In genomic region chr11:95988533-95988932, GRCm38 (mm10) we compare ENCODE assay signal across 9 mouse cellular contexts. TPM values are rescaled to one million over a fixed set of nuclear protein-coding genes. Genes with fewer than 3 reads are reported as not detected.
DNase-seq lines count a peak whose midpoint lies in the region; ATAC-seq and TF ChIP-seq lines count a peak whose summit lies in the region.
"Had no signal": no experiment of that assay in that cellular context is flagged by ENCODE, and none has a peak within 500 bp of the region (broad histone marks: within the 10 kb centered on the region; RNA-seq: fewer than 3 reads in every experiment).

No protein-coding gene starts in this region.

- no peak overlapping the region for H3K9ac ChIP-seq in ES-E14 (ENCODE audit: insufficient read depth, low read depth, low read length, poor library complexity, severe bottlenecking)
- H3K9ac ChIP-seq in intestine, embryonic 15.5 days, result no peak overlapping the region
- H3K9ac ChIP-seq in liver, embryonic 12.5 days, result peak overlapping the region; percentile 32; the same call in 1 of the 2 replicates

- peaks cover 18% of the 10 kb centered on the region for H3K36me3 ChIP-seq in ES-E14 (ENCODE audit: control insufficient read depth, insufficient read depth, low read length, poor library complexity, severe bottlenecking)
- no peaks in the 10 kb centered on the region for H3K36me3 ChIP-seq in intestine, embryonic 15.5 days
- H3K36me3 ChIP-seq in liver, embryonic 12.5 days, result peaks cover 25% of the 10 kb centered on the region

- H3K27me3 ChIP-seq in intestine, embryonic 15.5 days (replicated peaks), result no peaks in the 10 kb centered on the region
- H3K27me3 ChIP-seq in liver, embryonic 12.5 days (replicated peaks), result no peaks in the 10 kb centered on the region

- no peak overlapping the region for H3K4me3 ChIP-seq in ES-E14 (ENCODE audit: insufficient read depth in 1 of 2, low read depth in 1 of 2, low read length in 2 of 2, poor library complexity in 1 of 2, severe bottlenecking in 1 of 2)
- H3K4me3 ChIP-seq in intestine, embryonic 15.5 days (replicated peaks), result no peak overlapping the region
- H3K4me3 ChIP-seq in liver, embryonic 12.5 days, result no peak overlapping the region

- peaks cover 19 to 30% of the 10 kb centered on the region in 2 experiments for H3K4me1 ChIP-seq in ES-E14 (ENCODE audit: control insufficient read depth in 2 of 2, insufficient read depth in 2 of 2, low read length in 2 of 2, poor library complexity in 1 of 2)
- peaks cover 54% of the 10 kb centered on the region for H3K4me1 ChIP-seq in intestine, embryonic 15.5 days (replicated peaks)
- peaks cover 79% of the 10 kb centered on the region for H3K4me1 ChIP-seq in liver, embryonic 12.5 days

- H3K27ac ChIP-seq in ES-E14 (ENCODE audit: insufficient read depth, low read depth, low read length, poor library complexity, severe bottlenecking), result peak overlapping the region; percentile 34; the same call in 1 of the 2 replicates
- H3K27ac ChIP-seq in intestine, embryonic 15.5 days, result peak overlapping the region; percentile 3; the same call in 1 of the 2 replicates
- H3K27ac ChIP-seq in liver, embryonic 12.5 days, result peak overlapping the region; percentile 69

- in situ Hi-C loops in ES-E14 (cut with MboI; ENCODE audit: low sequenced_read_pairs in 2 of 2, unreplicated experiment in 2 of 2), result no loop called here

- no peaks in the 10 kb centered on the region for H3K9me3 ChIP-seq in ES-E14 (ENCODE audit: control insufficient read depth, insufficient read depth, low read depth, low read length)
- no peaks in the 10 kb centered on the region for H3K9me3 ChIP-seq in intestine, embryonic 15.5 days
- H3K9me3 ChIP-seq in liver, embryonic 12.5 days (replicated peaks), result no peaks in the 10 kb centered on the region

- peak; percentile 44; the same call in 1 of the 2 replicates for ATAC-seq in intestine, embryonic 15.5 days
- no peak for ATAC-seq in liver, embryonic 12.5 days
- no peak for ATAC-seq in megakaryocyte, adult 5-6 weeks (ENCODE audit: poor library complexity, severe bottlenecking)

- H3K4me2 ChIP-seq in intestine, embryonic 15.5 days (replicated peaks), result no peak overlapping the region
- peak overlapping the region; percentile 38 for H3K4me2 ChIP-seq in liver, embryonic 12.5 days

- no peak for DNase-seq in ES-E14 (ENCODE audit: low read depth, low spot score)
- DNase-seq in adrenal gland, adult 8-10 months, result peak; percentile 23
- peak; percentile 44 for DNase-seq in gastrocnemius, postnatal 25 days
- peak; percentile 48 for DNase-seq in ovary, adult 18-20 months (ENCODE audit: low spot score)
- no peak for DNase-seq in yolk sac, embryonic 10.5 days (ENCODE audit: low spot score)

- WGBS in intestine, embryonic 15.5 days, result 56% methylated on average over 9 of the region's 9 CpGs
- 66% methylated on average over 9 of the region's 9 CpGs for WGBS in liver, embryonic 12.5 days (ENCODE audit: insufficient replicate concordance)

TF ChIP-seq in ES-E14, 5 proteins besides CTCF, POLR2A, EP300 and RAD21:
- no peak for TF ChIP-seq ZNF384 (IDR thresholded peaks at IDR 0.05; ENCODE audit: low read depth, low read length)
- TF ChIP-seq HCFC1 (IDR thresholded peaks at IDR 0.05; ENCODE audit: borderline replicate concordance, insufficient read depth, low read length), result no peak
- no peak for TF ChIP-seq CHD2 (IDR thresholded peaks at IDR 0.05; ENCODE audit: low read depth, low read length)
- no peak for TF ChIP-seq MAFK (IDR thresholded peaks at IDR 0.05; ENCODE audit: insufficient read depth, low read depth, low read length)
- TF ChIP-seq ZC3H11A (IDR thresholded peaks at IDR 0.05; ENCODE audit: borderline replicate concordance, low read depth, low read length), result no peak
TF ChIP-seq in ES-E14: peak in this region for 0.

RNA-seq across cellular contexts. Expression of gene Igf2bp1, which starts 17.2 kb away (rescaled TPM):
- total RNA-seq in ES-E14 (2012; rRNA removed), result 273 and 354 TPM in 2 replicates
- total RNA-seq in adrenal gland, adult 8-10 months (2022), result under 1 TPM; 0.26 to 0.83 (median 0.43) TPM
- total RNA-seq in gastrocnemius, postnatal 25 days (2021), result not detected
- polyA plus RNA-seq in intestine, embryonic 15.5 days (2015; fragmentation: Nextera tagmentation; extraction: Ambion mirVana), result 42.8 TPM in 2 replicates
- polyA plus RNA-seq in liver, embryonic 12.5 days (2016; fragmentation: Nextera tagmentation; extraction: Ambion mirVana), result 33.8 and 38.3 TPM in 2 replicates
- not detected in 2 replicates for total RNA-seq in megakaryocyte, adult 5-6 weeks (2015)
- not detected in 2 replicates for total RNA-seq in megakaryocyte, adult 5-6 weeks (2017)

RNA-seq across cellular contexts. Expression of gene Gip, which starts 35.8 kb away (rescaled TPM):
- 0.89 and 1.5 TPM in 2 replicates for total RNA-seq in ES-E14 (2012; rRNA removed)
- not detected for total RNA-seq in adrenal gland, adult 8-10 months (2022)
- not detected for total RNA-seq in gastrocnemius, postnatal 25 days (2021)
- polyA plus RNA-seq in intestine, embryonic 15.5 days (2015; fragmentation: Nextera tagmentation; extraction: Ambion mirVana), result 4.9 and 5.8 TPM in 2 replicates
- not detected in 2 replicates for polyA plus RNA-seq in liver, embryonic 12.5 days (2016; fragmentation: Nextera tagmentation; extraction: Ambion mirVana)
- total RNA-seq in megakaryocyte, adult 5-6 weeks (2015), result not detected in 2 replicates
- total RNA-seq in megakaryocyte, adult 5-6 weeks (2017), result not detected in 2 replicates
- total RNA-seq: left cerebral cortex, postnatal 14 days had no signal

RNA-seq across cellular contexts. Expression of gene Snf8, which starts 46.2 kb away (rescaled TPM):
- 51.5 and 79.4 TPM in 2 replicates for total RNA-seq in ES-E14 (2012; rRNA removed)
- 10 to 100 TPM; 77.6 to 95.6 (median 86.3) TPM for total RNA-seq in adrenal gland, adult 8-10 months (2022)
- total RNA-seq in gastrocnemius, postnatal 25 days (2021), result 10 to 100 TPM; 31.1 to 31.8 TPM
- 96.3 and 105 TPM in 2 replicates for polyA plus RNA-seq in intestine, embryonic 15.5 days (2015; fragmentation: Nextera tagmentation; extraction: Ambion mirVana)
- polyA plus RNA-seq in liver, embryonic 12.5 days (2016; fragmentation: Nextera tagmentation; extraction: Ambion mirVana), result 100 and 108 TPM in 2 replicates
- 80.1 and 93.3 TPM in 2 replicates for total RNA-seq in megakaryocyte, adult 5-6 weeks (2015)
- 47.6 and 59.8 TPM in 2 replicates for total RNA-seq in megakaryocyte, adult 5-6 weeks (2017)

Comparison
In these comparisons a context has a peak if more than half of its experiments do, and no peak if none do; other contexts are left out.
1. DNase-seq: peak in adrenal gland, adult 8-10 months (single experiment), gastrocnemius, postnatal 25 days (single experiment) and ovary, adult 18-20 months (single experiment); none in ES-E14 (single experiment) and yolk sac, embryonic 10.5 days (single experiment).
2. H3K27ac ChIP-seq: peak in every context shown above with its lines; median percentile 69 in liver, embryonic 12.5 days; 34 in ES-E14; 3 in intestine, embryonic 15.5 days.
3. RNA of gene Igf2bp1, which starts 17.2 kb away (total RNA-seq): 273 to 354 TPM in ES-E14; 0.26 to 0.83 TPM in adrenal gland, adult 8-10 months, not detected in gastrocnemius, postnatal 25 days and not detected in megakaryocyte, adult 5-6 weeks; every median in the first group is over 100 times any median in the second.